Mouse (Mus musculus): ENCODE measurements at regions not wholly inside any gene's neighbourhood (a gene's known extent, or its start where the extent isn't known, plus 50 kb on each side); places are given as distances from the start of the nearest gene placed in this dataset.

- no peak for TF ChIP-seq CTCF (IDR thresholded peaks at IDR 0.05; ENCODE audit: insufficient read depth, low read depth, low read length)
- no peak for TF ChIP-seq POLR2A (IDR thresholded peaks at IDR 0.05; ENCODE audit: insufficient read depth, low read depth, low read length)
Observed at GRCm38 (mm10) chr12:9912333-9912732, 342.4 kb downstream of the Osr1 start.

Data from olfactory bulb, adult 2 months (tissue).